Mouse (Mus musculus) embryo, embryonic 11.5 days (tissue): ENCODE measurements at regions not wholly inside any gene's neighbourhood (a gene's known extent, or its start where the extent isn't known, plus 50 kb on each side); places are given as distances from the start of the nearest gene placed in this dataset.

Source experiments
- DNase-seq: peaks from one replicate; pipeline ENCODE4 v3.0.0-alpha.2; 2012; ENCODE audit warnings: low read depth, low spot score

DNA sequence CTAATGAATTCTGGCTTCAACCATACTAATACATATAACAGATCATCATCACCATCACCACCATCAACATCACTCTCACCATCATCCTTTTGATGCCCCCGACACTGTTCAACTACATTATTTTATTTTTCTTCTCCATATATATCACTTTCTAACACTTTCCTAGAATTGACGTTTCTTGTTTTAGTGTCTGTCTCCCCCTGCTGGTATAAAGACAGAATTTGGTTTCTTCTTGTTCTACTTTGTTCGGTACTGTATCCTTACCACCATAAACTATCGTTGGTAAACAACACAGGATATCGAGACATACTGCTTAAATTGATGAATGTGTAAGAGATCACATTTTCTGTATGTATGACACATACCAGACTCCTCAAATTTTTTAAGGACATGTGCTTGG, 92.5 kb upstream of the Tab3 start:
- peak; percentile 13 for DNase-seq

- DNase-seq: no peak
Measured at GRCm38 (mm10) chrX:85496943-85497342, 76.9 kb upstream of the Tab3 start.
